Mouse (Mus musculus): ENCODE data around the gene Fbxl17.

Gene Fbxl17

GRCm38 (mm10) chr17:63328888-63329287 lies 170.9 kb downstream of the Fbxl17 start:
- no peak for DNase-seq (ENCODE audit: low read depth, low spot score)

GRCm38 (mm10) chr17:63326227-63326626 lies 173.6 kb downstream of the Fbxl17 start:
- DNase-seq (ENCODE audit: low read depth, low spot score): no peak

GRCm38 (mm10) chr17:63324672-63325071 lies 175.1 kb downstream of the Fbxl17 start:
- DNase-seq (ENCODE audit: low read depth, low spot score): no peak

- no peak for DNase-seq (ENCODE audit: low read depth, low spot score)
These were observed 175.8 kb downstream of the Fbxl17 start for GRCm38 (mm10) chr17:63324039-63324438.

GRCm38 (mm10) chr17:63322846-63323245 lies 177.0 kb downstream of the Fbxl17 start:
- DNase-seq (ENCODE audit: low read depth, low spot score): no peak

GRCm38 (mm10) chr17:63321290-63321689 lies 178.5 kb downstream of the Fbxl17 start:
- DNase-seq (ENCODE audit: low read depth, low spot score): no peak

GRCm38 (mm10) chr17:63317518-63317917 lies 182.3 kb downstream of the Fbxl17 start:
- no peak for DNase-seq (ENCODE audit: low read depth, low spot score)

GRCm38 (mm10) chr17:63315646-63316480 lies 184.0 kb downstream of the Fbxl17 start:
- no peak for DNase-seq (ENCODE audit: low read depth, low spot score)

GRCm38 (mm10) chr17:63312804-63313203 lies 187.0 kb downstream of the Fbxl17 start:
- DNase-seq (ENCODE audit: low read depth, low spot score): no peak

GRCm38 (mm10) chr17:63312330-63312729 lies 187.5 kb downstream of the Fbxl17 start:
- DNase-seq (ENCODE audit: low read depth, low spot score): no peak

GRCm38 (mm10) chr17:63311613-63312012 lies 188.2 kb downstream of the Fbxl17 start:
- no peak for DNase-seq (ENCODE audit: low read depth, low spot score)

- DNase-seq (ENCODE audit: low read depth, low spot score): no peak
These were observed 189.8 kb downstream of the Fbxl17 start for GRCm38 (mm10) chr17:63310021-63310420.

GRCm38 (mm10) chr17:63303862-63304261 lies 196.0 kb downstream of the Fbxl17 start:
- DNase-seq (ENCODE audit: low read depth, low spot score): no peak

GRCm38 (mm10) chr17:63301822-63302393 lies 197.9 kb downstream of the Fbxl17 start:
- no peak for DNase-seq (ENCODE audit: low read depth, low spot score)

GRCm38 (mm10) chr17:63295471-63295870 lies 204.3 kb downstream of the Fbxl17 start:
- no peak for DNase-seq (ENCODE audit: low read depth, low spot score)

GRCm38 (mm10) chr17:63294961-63295360 lies 204.9 kb downstream of the Fbxl17 start:
- no peak for DNase-seq (ENCODE audit: low read depth, low spot score)

- DNase-seq (ENCODE audit: low read depth, low spot score): no peak
These were observed 205.8 kb downstream of the Fbxl17 start for GRCm38 (mm10) chr17:63293979-63294378.

- DNase-seq (ENCODE audit: low read depth, low spot score): no peak
These were observed 210.4 kb downstream of the Fbxl17 start for GRCm38 (mm10) chr17:63289317-63289913.

- no peak for DNase-seq (ENCODE audit: low read depth, low spot score)
These were observed 211.0 kb downstream of the Fbxl17 start for GRCm38 (mm10) chr17:63288850-63289249.

GRCm38 (mm10) chr17:63287413-63287812 lies 212.4 kb downstream of the Fbxl17 start:
- DNase-seq (ENCODE audit: low read depth, low spot score): no peak

- DNase-seq (ENCODE audit: low read depth, low spot score): peak; percentile 59
These were observed 214.4 kb downstream of the Fbxl17 start for GRCm38 (mm10) chr17:63285265-63285939.

- no peak for DNase-seq (ENCODE audit: low read depth, low spot score)
These were observed 215.7 kb downstream of the Fbxl17 start for GRCm38 (mm10) chr17:63284074-63284473.

Data from brain, embryonic 18.5 days (tissue).